Mouse (Mus musculus) lung, postnatal 10 days (tissue): ENCODE data around the gene Bin2.
"Not testable (repeated sequence)": the region's sequence is repeated elsewhere in the genome, so short reads cannot be mapped to it uniquely, and the experiment has no call there.

Experiments
- DNase-seq: peaks from one replicate; pipeline ENCODE4 v3.0.0; 2021

Gene Bin2

DNA sequence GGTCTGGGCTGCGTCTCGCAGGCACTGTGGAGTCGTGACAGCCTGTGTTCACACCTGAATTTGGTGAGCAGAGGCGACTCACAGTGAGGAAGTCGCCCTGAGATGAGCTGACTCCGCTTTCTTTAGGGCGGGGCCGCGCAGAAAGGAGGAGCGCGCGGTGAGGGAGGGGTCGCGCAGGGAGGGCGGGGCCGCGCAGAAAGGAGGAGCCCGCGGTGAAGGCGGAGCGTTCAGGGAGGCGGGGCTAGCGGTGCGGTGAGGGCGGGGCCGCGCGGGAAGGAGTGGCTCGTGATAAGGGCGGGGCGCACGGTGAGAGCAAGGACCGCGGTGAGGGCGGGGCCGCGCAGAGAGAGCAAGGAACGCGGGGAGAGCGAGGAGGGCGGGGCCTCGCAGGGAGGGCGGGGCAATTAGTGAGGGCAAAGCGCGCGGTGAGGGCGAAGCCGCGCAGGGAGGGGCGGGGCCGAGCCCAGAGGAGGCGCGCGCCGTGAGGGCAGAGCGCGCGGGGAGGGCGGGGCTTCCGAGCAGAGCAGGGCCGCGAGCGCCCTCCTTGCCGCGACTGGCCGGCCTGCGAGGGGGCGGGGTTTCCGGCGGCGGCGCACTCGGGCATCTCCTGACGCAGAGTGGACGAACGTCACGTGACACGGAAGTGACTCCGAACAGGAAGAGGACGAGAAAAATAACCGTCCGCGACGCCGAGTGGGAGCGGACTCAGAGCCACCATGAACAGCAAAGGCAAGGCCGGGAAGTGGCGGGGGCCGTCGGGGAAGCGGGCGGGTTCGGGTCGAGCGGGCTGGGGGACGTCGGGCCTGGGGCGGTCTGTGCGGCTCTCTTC lies 54.1 kb downstream of the Bin2 start, which contains the start of gene Dazap2:
Gene Dazap2, plus strand, starts transcription at position 354 of the 829 bp plus-strand sequence.
- peak; percentile 98 for DNase-seq

DNA sequence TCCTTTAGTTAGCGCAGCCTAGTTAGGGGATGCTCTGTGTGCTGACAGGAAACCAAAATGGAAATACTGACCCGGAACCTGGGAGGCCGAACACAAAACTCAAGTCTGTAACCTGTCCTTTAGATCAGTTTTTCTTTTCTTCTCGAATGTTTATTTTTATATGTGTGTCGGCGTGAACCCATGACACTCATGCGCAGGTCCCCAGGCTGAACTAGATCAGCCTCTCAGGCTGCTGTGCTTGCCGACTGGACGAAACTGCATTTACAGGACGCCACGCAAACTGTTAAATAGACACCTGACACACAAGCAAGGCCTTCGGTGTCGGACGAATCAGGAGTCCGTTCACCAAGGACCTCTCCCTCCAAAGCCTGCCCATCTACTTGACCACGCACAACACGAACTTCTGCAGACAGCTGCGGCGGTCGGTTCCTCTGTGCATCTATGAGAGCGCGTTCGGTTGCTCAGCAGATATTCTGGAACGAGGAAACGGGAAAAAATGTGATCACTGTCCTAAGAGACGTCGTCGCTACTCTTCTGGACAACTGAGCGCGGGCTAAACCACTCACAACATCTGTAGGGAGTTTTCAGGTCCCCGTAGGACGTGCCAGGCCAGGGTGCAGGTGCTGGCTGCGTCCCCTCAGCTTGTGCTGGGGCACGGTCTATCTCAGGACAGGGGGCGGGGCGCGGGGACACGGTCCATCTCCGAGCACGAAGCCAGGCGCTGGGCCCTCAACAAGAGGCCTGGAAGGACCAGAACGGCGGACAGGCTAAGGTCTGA lies 54.9 kb downstream of the Bin2 start:
- DNase-seq, result no peak

DNA sequence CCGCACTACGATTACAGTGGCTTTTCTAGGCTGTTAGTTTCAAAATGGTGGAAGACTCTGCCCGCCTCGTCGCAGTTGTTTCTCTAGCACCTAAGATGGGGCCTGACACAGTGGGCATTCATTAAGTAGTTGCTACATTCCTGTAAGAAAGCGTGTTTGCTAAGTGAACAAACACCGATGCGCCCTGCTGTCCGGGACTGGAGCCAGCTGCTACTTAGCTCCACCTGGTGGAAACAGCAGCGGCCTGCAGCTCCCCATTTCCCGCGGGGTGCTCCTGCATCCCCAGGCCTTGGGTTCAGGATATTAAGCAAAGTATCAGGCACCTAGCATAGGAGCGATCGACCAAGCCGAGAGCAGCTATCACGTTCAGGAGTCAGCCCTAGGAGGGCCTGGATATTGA lies 55.8 kb downstream of the Bin2 start:
- DNase-seq, result peak; percentile 87

DNA sequence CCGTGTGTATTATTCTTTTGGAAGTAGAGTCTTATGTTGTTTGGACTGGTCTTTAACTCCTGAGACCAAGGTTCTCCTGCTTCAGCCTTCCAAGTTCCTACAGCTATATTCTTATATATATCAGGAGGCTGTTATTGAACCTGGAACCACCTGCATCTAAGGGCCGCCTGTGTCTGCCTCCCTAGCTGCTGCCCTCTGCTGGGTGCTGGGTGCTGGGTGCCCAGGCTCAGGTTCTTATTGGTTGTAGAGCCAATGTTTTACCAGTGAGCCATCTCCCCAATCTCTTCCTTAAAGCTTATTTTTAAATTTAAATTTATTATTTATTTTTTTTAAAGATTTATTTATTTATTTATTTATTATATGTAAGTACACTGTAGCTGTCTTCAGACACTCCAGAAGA lies 56.9 kb downstream of the Bin2 start:
- peak; percentile 43 for DNase-seq

DNA sequence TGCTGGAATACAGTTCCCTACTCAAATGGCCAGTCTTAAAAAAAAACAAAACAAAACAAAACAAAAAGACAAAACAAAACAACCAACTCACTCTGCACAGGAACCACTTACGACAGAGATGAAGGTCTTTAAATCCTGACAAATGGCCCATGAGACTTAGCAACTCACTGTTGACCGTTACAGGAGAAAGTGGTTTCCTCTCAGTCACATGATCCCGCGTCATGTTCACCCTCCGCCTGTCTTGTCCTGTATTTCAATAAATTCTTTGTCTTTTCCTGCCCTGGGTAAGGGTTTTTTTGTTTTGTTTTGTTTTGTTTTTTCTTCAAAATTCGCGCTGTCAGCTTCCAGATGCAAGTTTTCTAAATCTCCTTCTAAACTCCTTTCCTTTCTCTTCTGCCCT lies 57.4 kb downstream of the Bin2 start:
- no peak for DNase-seq

DNA sequence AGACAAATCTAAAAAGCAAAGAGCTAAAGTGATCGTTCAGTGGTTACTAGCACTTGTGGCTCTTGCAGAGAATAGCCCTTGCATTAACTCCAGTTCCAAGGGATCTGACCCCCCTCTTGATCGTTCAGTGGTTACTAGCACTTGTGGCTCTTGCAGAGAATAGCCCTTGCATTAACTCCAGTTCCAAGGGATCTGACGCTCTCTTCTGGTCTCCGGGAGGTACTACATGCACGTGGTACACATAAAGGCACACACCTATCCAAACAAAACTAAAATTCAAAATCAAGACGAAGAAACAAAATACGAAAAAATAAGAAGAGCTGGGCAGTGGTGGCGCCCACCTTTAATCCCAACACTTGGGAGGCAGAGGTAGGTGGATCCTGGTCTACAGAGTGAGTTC lies 62.7 kb downstream of the Bin2 start:
- not testable (repeated sequence) for DNase-seq

DNA sequence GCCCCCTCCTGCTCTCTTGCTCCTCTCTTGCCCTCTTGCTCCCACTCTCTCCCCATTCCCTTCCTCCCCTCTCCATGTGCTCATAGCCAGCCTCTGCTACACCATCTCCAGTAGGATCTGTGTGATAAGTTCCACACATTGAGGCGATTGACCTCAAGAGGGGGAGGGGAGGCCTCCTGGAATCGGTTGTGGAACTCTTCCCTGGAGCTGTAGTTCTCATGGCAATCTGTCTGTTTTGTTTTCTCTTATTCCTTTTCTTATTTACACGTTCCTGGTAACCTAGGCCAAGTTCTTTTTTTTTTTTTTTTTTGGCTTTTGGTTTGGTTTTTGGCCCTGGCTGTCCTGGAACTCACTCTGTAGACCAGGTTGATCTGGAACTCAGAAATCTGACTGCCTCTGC lies 67.7 kb downstream of the Bin2 start:
- DNase-seq, result no peak

DNA sequence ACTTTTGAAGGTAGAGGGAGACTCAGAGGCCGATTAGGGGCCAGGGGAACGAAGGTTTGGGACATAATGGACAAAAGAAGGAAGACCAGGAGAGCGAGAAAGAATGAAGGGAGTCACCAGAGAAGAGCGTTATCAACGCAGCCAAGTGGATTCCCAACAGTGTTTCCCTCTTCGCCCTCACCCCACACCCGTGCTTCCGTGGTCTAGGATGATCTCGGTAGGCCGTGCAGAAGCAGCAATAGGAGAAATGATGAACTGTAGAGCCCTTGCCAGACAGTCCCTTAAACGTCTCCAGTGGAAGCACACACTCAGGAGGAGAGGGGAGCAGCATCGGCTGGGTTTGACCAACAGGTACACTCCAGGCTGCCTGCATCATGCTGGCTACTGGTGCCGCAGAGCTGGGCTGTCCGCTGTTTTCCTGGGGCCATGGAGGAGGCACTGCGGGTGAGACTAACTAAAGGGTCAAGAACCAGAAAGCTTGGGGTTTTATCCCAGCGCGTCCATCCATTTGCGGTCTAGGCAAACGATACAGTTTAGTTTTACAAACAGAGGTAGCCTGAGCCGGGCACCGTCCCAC lies 68.6 kb downstream of the Bin2 start:
- DNase-seq, result no peak

DNA sequence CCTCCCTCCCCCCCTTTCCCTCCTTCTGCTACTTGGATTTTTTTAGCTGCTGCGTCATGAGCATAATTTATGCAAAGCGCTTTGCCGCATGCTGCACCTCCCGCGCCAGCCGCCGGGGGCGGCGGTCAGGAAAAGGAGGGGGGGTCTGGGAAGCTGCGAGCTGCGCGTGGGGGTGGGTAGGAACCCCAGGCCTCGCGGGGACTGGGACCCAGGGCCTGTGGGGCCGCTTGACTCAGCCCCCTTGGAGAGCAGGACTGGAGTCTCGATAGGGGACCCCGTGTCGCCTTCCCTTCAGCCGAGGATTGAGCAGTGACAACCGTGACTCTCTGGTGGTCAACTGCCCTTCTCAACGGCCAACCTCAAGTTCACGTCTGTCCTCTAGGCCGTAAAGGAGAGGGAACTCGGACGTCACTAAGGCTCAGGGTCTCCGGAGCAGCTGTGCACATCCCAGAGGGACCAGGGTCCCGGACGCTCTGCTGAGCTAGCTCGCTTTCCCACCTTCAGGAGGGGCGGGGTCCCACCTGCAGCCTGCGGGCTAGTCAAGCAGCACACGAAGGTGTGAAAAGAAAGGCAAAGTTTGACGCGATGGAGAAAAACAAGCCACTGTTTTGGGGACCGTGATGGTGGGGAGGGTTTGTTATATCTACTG lies 69.2 kb downstream of the Bin2 start:
- peak; percentile 93 for DNase-seq

DNA sequence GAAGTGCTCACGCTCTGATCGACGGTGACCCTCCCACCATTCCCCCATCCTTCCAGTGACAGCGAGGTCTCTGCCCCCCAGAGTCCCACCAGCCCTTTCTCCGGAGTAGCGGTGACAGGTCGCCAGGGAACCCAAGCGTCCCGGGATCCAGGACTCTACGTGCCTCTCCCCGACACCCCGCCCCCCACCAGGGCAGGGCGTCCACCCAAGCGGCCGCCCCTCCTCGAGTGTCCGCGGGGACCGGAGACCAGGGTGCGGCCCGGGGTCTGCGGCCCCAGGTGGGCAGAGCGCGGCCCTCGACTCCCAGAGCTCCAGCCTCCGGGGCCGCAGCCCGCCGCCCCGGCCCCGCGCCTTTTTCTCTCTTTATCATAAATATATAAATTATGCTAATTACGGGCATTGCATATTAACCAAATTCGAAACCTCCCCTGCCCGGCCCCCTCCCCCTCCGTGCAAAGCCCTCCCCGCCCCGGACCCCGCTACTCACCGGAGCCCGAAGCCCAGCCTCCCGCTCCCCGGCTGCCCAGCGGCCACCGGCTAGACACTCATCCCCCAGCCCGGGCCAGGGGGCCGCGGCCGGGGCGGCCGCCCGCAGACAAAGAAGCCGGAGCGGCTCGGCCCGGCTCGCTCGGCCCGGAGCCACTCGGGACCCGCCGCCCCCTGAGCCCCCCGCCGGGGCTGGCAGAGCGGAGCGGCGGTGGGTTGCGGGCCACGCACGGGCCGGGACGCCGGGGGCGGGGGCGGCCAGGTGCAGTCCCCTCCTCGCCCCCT lies 69.9 kb downstream of the Bin2 start, which contains the start of gene Pou6f1:
Gene Pou6f1, minus strand, starts transcription at position 709 of the 771 bp plus-strand sequence.
- peak; percentile 76 for DNase-seq

DNA sequence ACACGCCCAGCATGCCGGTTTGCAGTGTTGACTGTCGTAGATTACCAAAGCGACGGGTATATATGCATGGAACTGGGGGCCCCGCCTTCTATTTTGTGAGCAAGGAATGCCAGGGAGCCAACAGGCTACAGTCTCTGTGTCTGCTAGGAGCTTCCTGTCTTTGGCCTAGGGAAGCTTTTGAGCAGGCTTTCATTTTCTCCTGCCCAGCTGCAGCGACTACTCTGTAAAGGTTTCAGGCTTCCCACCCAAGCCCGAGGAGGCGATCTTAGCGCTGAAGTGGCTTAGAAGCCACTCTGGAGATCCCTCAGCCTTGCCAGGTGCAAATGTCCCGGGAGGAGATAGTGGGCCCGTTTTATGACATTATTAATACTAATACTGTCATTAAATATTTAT lies 70.5 kb downstream of the Bin2 start:
- DNase-seq, result peak; percentile 85

DNA sequence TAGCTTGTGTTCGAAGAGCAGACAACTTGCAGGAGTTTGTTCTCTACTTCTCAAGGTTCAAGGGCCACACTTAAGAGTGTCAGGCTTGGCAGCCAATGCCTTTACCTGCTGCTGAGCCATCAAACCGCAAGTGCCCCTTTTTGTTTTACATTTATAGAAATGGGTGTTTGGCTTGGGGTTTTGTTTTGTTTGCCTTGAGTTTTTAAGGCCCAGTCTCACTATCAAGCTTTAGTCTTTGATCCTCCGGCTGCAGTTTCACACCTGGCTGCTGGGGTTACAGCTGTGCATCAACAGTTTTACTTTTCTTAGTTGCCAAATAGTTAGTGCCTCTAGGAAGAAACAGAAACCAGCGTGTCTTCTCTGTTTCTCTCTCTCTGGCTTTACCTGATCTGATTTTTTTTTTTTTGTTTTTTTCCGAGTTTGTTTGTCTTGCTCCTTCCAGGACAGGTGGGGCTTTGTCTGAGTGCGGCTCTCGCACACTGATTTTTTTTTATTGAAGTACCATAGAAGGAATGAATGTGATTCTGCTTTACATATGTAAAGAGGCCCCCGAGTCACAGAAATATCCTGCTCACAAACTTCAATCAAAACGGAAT lies 71.0 kb downstream of the Bin2 start:
- DNase-seq, result peak; percentile 52

DNA sequence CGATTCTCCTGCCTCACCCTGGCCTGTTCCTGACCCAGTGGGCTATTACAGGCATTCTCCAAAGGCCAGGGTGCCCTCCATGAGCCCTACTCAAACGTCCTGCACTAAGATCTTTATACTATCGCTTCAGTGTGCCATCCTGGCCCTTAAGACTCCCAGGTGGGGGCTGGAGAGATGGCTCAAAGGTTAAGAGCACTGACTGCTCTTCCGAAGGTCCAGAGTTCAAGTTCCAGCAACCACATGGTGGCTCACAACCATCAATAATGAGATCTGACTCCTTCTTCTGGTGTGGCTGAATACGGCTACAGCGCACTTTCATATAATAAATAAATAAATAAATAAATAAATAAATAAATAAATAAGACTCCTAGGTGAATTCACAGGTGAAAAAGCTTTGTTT lies 76.5 kb downstream of the Bin2 start:
- DNase-seq, result no peak
